24 mouse cellular contexts compared by ENCODE assay signal in genomic region chr16:83609296-83609695, GRCm38 (mm10).
"Had no signal": no experiment of that assay in that cellular context is flagged by ENCODE, and none has a peak within 500 bp of the region (broad histone marks: within the 10 kb centered on the region; RNA-seq: fewer than 3 reads in every experiment).

No protein-coding gene starts in this region.

- H3K9ac ChIP-seq: heart, embryonic 13.5 days; heart, embryonic 15.5 days; hindbrain, embryonic 13.5 days; hindbrain, embryonic 15.5 days; limb, embryonic 13.5 days; limb, embryonic 15.5 days; liver, embryonic 12.5 days; liver, embryonic 14.5 days had no signal

- H3K4me1 ChIP-seq: heart, embryonic 13.5 days; heart, embryonic 15.5 days; hindbrain, embryonic 13.5 days; hindbrain, embryonic 15.5 days; limb, embryonic 13.5 days; limb, embryonic 15.5 days; liver, embryonic 12.5 days had no signal

- ATAC-seq: hindbrain, postnatal 0 days; intestine, embryonic 16.5 days; liver, embryonic 12.5 days had no signal

- H3K4me3 ChIP-seq: heart, adult 2 months; heart, embryonic 13.5 days; heart, embryonic 15.5 days; hindbrain, embryonic 13.5 days; hindbrain, embryonic 15.5 days; limb, embryonic 13.5 days; limb, embryonic 15.5 days; liver, embryonic 12.5 days had no signal

- H3K36me3 ChIP-seq: heart, embryonic 13.5 days; heart, embryonic 15.5 days; hindbrain, embryonic 13.5 days; hindbrain, embryonic 15.5 days; limb, embryonic 13.5 days; limb, embryonic 15.5 days; liver, embryonic 12.5 days had no signal

- H3K4me2 ChIP-seq: heart, embryonic 11.5 days; heart, embryonic 13.5 days; heart, embryonic 15.5 days; hindbrain, embryonic 13.5 days; hindbrain, embryonic 15.5 days; limb, embryonic 13.5 days; limb, embryonic 15.5 days; liver, embryonic 12.5 days had no signal

- DNase-seq: gastrocnemius, postnatal 14 days; gastrocnemius, postnatal 36 days; heart, adult 11 months; heart, adult 2 months; heart, postnatal 14 days; heart, postnatal 36 days; kidney, adult 11 months; kidney, adult 2 months; kidney, postnatal 36 days; layer of hippocampus, adult 9-11 months; layer of hippocampus, postnatal 36 days; left cerebral cortex, postnatal 4 days had no signal

- H3K9me3 ChIP-seq: heart, embryonic 13.5 days; heart, embryonic 15.5 days; hindbrain, embryonic 13.5 days; hindbrain, embryonic 15.5 days; limb, embryonic 13.5 days; limb, embryonic 15.5 days; liver, embryonic 12.5 days had no signal

- H3K27ac ChIP-seq: heart, adult 2 months; heart, embryonic 13.5 days; heart, embryonic 15.5 days; hindbrain, embryonic 13.5 days; hindbrain, embryonic 15.5 days; hindbrain, postnatal 0 days; kidney, postnatal 0 days; limb, embryonic 13.5 days; limb, embryonic 15.5 days; liver, embryonic 12.5 days; liver, embryonic 14.5 days had no signal

- H3K27me3 ChIP-seq: heart, embryonic 13.5 days; heart, embryonic 15.5 days; hindbrain, embryonic 13.5 days; hindbrain, embryonic 15.5 days; limb, embryonic 13.5 days; limb, embryonic 15.5 days; liver, embryonic 12.5 days had no signal
